Comparison of ENCODE assay signal across 9 mouse cellular contexts in genomic region chr9:56501721-56502542, GRCm38 (mm10).
DNase-seq lines count a peak whose midpoint lies in the region; ATAC-seq and TF ChIP-seq lines count a peak whose summit lies in the region.
"Had no signal": no experiment of that assay in that cellular context is flagged by ENCODE, and none has a peak within 500 bp of the region (broad histone marks: within the 10 kb centered on the region; RNA-seq: fewer than 3 reads in every experiment).

No protein-coding gene starts in this region.

- H3K36me3 ChIP-seq in embryonic facial prominence, embryonic 15.5 days: no peaks in the 10 kb centered on the region
- H3K36me3 ChIP-seq in kidney, embryonic 15.5 days: no peaks in the 10 kb centered on the region

- H3K4me3 ChIP-seq in left cerebral cortex, adult 2 months: peak overlapping the region; percentile 22; the same call in 1 of the 2 replicates
- no peak overlapping the region for H3K4me3 ChIP-seq in embryonic facial prominence, embryonic 15.5 days (replicated peaks)
- H3K4me3 ChIP-seq in kidney, embryonic 15.5 days (replicated peaks): peak overlapping the region; percentile 10; the same call in 1 of the 2 replicates

- no peak for ATAC-seq in embryonic facial prominence, embryonic 15.5 days (ENCODE audit: insufficient number of reproducible peaks, low FRiP score, low TSS enrichment, low read depth)
- ATAC-seq in kidney, embryonic 15.5 days (replicated peaks; ENCODE audit: low FRiP score): no peak

- H3K9ac ChIP-seq in embryonic facial prominence, embryonic 15.5 days: no peak overlapping the region
- no peak overlapping the region; the same call in 1 of the 2 replicates for H3K9ac ChIP-seq in kidney, embryonic 15.5 days
- H3K9ac ChIP-seq: liver, embryonic 14.5 days had no signal

- peaks cover 67% of the 10 kb centered on the region for H3K4me1 ChIP-seq in embryonic facial prominence, embryonic 15.5 days
- peaks cover 90% of the 10 kb centered on the region for H3K4me1 ChIP-seq in kidney, embryonic 15.5 days

- intact Hi-C loops in left cerebral cortex, adult 2 months (cut with DNase I): no loop called here

- peak overlapping the region; percentile 11 for H3K4me2 ChIP-seq in embryonic facial prominence, embryonic 15.5 days (replicated peaks)
- H3K4me2 ChIP-seq in kidney, embryonic 15.5 days: peak overlapping the region; percentile 48

- no peaks in the 10 kb centered on the region for H3K27me3 ChIP-seq in embryonic facial prominence, embryonic 15.5 days
- no peaks in the 10 kb centered on the region for H3K27me3 ChIP-seq in kidney, embryonic 15.5 days

- TF ChIP-seq CTCF in left cerebral cortex, adult 2 months (IDR thresholded peaks at IDR 0.05): no peak

- DNase-seq in left cerebral cortex, adult 2 months (ENCODE audit: extremely low spot score in 1 of 2, low spot score in 2 of 2): no peak
- DNase-seq in left cerebral cortex, adult 8-10 months (ENCODE audit: low spot score in 2 of 2): no peak
- peak; percentile 25 for DNase-seq in ovary, postnatal 14 days (ENCODE audit: low spot score)
- no peak for DNase-seq in T-cell, adult 2 months (ENCODE audit: low spot score)
- no peak for DNase-seq in MN1 (ENCODE audit: low spot score)
- no peak for DNase-seq in spleen, adult 12 weeks (ENCODE audit: low spot score)

- peak overlapping the region; percentile 70 for H3K27ac ChIP-seq in left cerebral cortex, adult 2 months
- H3K27ac ChIP-seq in embryonic facial prominence, embryonic 15.5 days (replicated peaks): peak overlapping the region; percentile 99
- peak overlapping the region; percentile 98 for H3K27ac ChIP-seq in kidney, embryonic 15.5 days
- H3K27ac ChIP-seq: liver, embryonic 14.5 days had no signal

- WGBS in embryonic facial prominence, embryonic 15.5 days: 27% methylated on average over 10 of the region's 10 CpGs
- WGBS in kidney, embryonic 15.5 days: 20% methylated on average over 10 of the region's 10 CpGs

- no peaks in the 10 kb centered on the region for H3K9me3 ChIP-seq in embryonic facial prominence, embryonic 15.5 days (replicated peaks)
- no peaks in the 10 kb centered on the region for H3K9me3 ChIP-seq in kidney, embryonic 15.5 days (replicated peaks)
